Mouse (Mus musculus) small intestine, adult 10 weeks (tissue): Measurements from ENCODE around the gene Pon2. TPM values are rescaled to one million over a fixed set of nuclear protein-coding genes. Genes with fewer than 3 reads are reported as not detected.

Source experiments
- polyA plus RNA-seq: library from polyadenylated mRNA; stranded (reverse); fragments of 350-450 nt; fragmentation: Illumina TruSeq; extraction: RNeasy Lipid Tissue Mini Kit (QIAGEN cat#74804); gene quantifications from one replicate; pipeline ENCODE4 v1.2.3, GENCODE M21; 2014; ENCODE audit warnings: low replicate concordance

Pon2 gene
- 201 TPM for polyA plus RNA-seq

DNA sequence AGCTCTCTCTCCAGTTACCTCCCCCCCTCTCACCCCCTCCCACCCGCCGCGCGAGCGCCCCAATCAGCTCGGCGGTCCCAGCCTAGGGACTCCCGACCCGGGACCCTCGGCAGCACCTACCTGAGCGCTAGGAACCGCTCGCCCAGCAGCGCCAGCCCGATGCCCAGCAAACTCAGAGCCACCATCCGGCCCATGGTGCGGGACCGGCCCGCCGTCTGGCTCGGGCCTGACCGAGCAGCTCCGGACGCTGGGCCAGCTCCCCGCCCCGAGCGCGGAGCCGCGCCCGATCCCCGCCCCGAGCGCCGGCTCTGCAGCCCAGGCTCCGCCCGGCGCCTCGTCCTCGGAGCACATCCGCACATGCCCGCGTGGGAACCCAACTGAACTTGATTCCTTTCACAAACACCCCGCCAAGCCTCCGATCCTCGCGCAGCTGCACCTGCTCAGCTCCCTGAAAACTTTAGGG is at the start of gene Pon2:
TSS of gene Pon2 (minus strand) at position 364 of the 463 bp plus-strand sequence.

DNA sequence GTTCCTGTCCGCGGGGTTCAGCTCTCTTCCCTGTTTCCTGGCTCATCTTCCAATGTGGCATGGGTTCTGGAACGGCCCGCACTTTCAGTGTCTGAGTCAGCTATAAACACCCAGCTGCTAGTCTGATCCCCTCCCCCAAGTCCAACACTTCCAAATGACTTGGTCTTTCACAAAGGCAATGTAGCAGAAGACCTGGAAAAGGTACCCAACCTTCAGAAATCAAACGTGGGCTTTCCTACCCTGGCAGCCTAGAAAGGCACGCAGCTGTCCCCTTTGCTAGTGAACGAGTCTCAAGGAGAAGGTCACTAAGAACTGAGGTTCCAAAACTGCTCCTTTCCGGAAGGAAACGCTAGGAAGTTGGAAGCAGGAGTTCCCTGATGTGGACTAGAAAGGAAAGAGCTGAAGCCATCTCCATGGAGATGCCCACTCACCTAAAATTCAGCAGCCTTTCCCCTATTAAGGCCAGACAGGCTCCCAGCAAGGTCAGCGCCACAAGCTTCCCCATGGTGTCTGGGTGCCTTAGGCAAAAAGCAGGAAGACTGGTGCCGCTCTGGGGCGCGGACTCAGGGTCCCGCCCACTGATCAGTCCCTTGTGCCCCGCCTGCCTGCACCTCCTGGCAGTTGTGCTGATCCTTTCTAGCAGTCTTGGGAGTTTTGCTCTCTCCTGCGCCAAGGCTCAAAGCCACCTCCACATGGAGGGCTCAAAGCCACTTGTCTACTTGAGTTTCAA is 42.4 kb downstream of the Pon2 start, which contains the start of gene Pon3:
TSS of gene Pon3 (minus strand) at position 565 of the 730 bp plus-strand sequence.

Other genes starting within 250 kb of the Pon2 start
- gene Pon1, start 104.5 kb downstream of the Pon2 start, polyA plus RNA-seq = 0.37 TPM
- gene Pon3, start 42.2 kb downstream of the Pon2 start, polyA plus RNA-seq = 104 TPM
- 1.1 TPM for gene Asb4, start 84.9 kb upstream of the Pon2 start, polyA plus RNA-seq
- gene Pdk4, start 197.9 kb upstream of the Pon2 start, polyA plus RNA-seq = 83.8 TPM